In genomic region chr3:96230910-96231757, GRCm38 (mm10) we compare ENCODE assay signal across 26 mouse cellular contexts. TPM values are rescaled to one million over a fixed set of nuclear protein-coding genes. Genes with fewer than 3 reads are reported as not detected.
A peak's percentile ranks its signal among the peaks of the same experiment; 100 is the strongest.
DNase-seq lines count a peak whose midpoint lies in the region; TF ChIP-seq lines count a peak whose summit lies in the region.
"Had no signal": no experiment of that assay in that cellular context is flagged by ENCODE, and none has a peak within 500 bp of the region (broad histone marks: within the 10 kb centered on the region; RNA-seq: fewer than 3 reads in every experiment).

No protein-coding gene starts in this region.

- H3K4me3 ChIP-seq in heart, adult 2 months = no peak overlapping the region
- H3K4me3 ChIP-seq in testis, adult 2 months (ENCODE audit: control insufficient read depth, low read depth, low read length) = no peak overlapping the region
- H3K4me3 ChIP-seq: embryonic facial prominence, embryonic 12.5 days; kidney, embryonic 15.5 days; layer of hippocampus, adult 2 months; left cerebral cortex, adult 2 months; limb, embryonic 12.5 days; midbrain, embryonic 12.5 days; neural tube, embryonic 13.5 days had no signal

- DNase-seq in adrenal gland, postnatal 14 days = peak; percentile 53
- DNase-seq in adrenal gland, adult 8-10 months = no peak
- peak in 1 of 2 experiments; percentile 18 for DNase-seq in heart, adult 2 months
- DNase-seq in heart, postnatal 4 days = no peak
- no peak for DNase-seq in testis, postnatal 14 days (ENCODE audit: low spot score)
- DNase-seq in urinary bladder, adult 18-20 months (ENCODE audit: low spot score in 2 of 2) = no peak
- DNase-seq: cerebellum, adult 11 months; cerebellum, adult 9-11 months; embryo, embryonic 11 days; gastrocnemius, postnatal 25 days; kidney, adult 18-20 months; kidney, postnatal 36 days; lung, adult 2 months; right cerebral cortex, postnatal 4 days; thymus, postnatal 4 days had no signal

- intact Hi-C loops in heart, adult 2 months (cut with DNase I) = loop anchor here (5.0 kb wide), 1 partner anchor 164 kb away; no protein-coding TSS in a partner anchor

- no peaks in the 10 kb centered on the region for H3K36me3 ChIP-seq in heart, adult 2 months (ENCODE audit: control insufficient read depth, insufficient read depth, low read length)
- no peaks in the 10 kb centered on the region for H3K36me3 ChIP-seq in testis, adult 2 months (ENCODE audit: control insufficient read depth, insufficient read depth, low read length)
- H3K36me3 ChIP-seq: embryonic facial prominence, embryonic 12.5 days; kidney, embryonic 15.5 days; limb, embryonic 12.5 days; midbrain, embryonic 12.5 days; neural tube, embryonic 13.5 days had no signal

- TF ChIP-seq CTCF in heart, adult 2 months (IDR thresholded peaks at IDR 0.05) = no peak
- TF ChIP-seq CTCF in testis, adult 2 months (IDR thresholded peaks at IDR 0.05; ENCODE audit: control insufficient read depth, insufficient read depth, insufficient replicate concordance, low read depth, low read length) = no peak

- peak overlapping the region; percentile 47 for H3K27ac ChIP-seq in heart, adult 2 months
- peak overlapping the region; percentile 40; the same call in 1 of the 2 replicates for H3K27ac ChIP-seq in testis, adult 2 months (ENCODE audit: control insufficient read depth, insufficient read depth, low read depth, low read length)
- H3K27ac ChIP-seq: embryonic facial prominence, embryonic 12.5 days; kidney, embryonic 15.5 days; layer of hippocampus, adult 2 months; left cerebral cortex, adult 2 months; limb, embryonic 12.5 days; midbrain, embryonic 12.5 days; neural tube, embryonic 13.5 days; stomach, postnatal 0 days had no signal

- H3K4me1 ChIP-seq in heart, adult 2 months (ENCODE audit: control insufficient read depth, insufficient read depth, low read length) = no peaks in the 10 kb centered on the region; the same call in 1 of the 2 replicates
- H3K4me1 ChIP-seq in testis, adult 2 months (ENCODE audit: control insufficient read depth, insufficient read depth, low read length) = no peaks in the 10 kb centered on the region
- H3K4me1 ChIP-seq: embryonic facial prominence, embryonic 12.5 days; neural tube, embryonic 13.5 days had no signal

- no peaks in the 10 kb centered on the region for H3K27me3 ChIP-seq in heart, adult 2 months (ENCODE audit: control insufficient read depth, insufficient read depth, low read length)
- no peaks in the 10 kb centered on the region for H3K27me3 ChIP-seq in testis, adult 2 months (ENCODE audit: control insufficient read depth, insufficient read depth, low read length)
- H3K27me3 ChIP-seq: embryonic facial prominence, embryonic 12.5 days; kidney, embryonic 15.5 days; limb, embryonic 12.5 days; midbrain, embryonic 12.5 days; neural tube, embryonic 13.5 days had no signal

- H3K79me2 ChIP-seq in heart, adult 2 months (replicated peaks; ENCODE audit: control insufficient read depth, insufficient read depth, low read length) = no peaks in the 10 kb centered on the region

- no peak overlapping the region for H3K9ac ChIP-seq in heart, adult 2 months (ENCODE audit: low read depth, low read length)
- H3K9ac ChIP-seq: embryonic facial prominence, embryonic 12.5 days; kidney, embryonic 15.5 days; limb, embryonic 12.5 days; midbrain, embryonic 12.5 days; neural tube, embryonic 13.5 days had no signal

- WGBS in heart, adult 2 months = 49% methylated on average over 4 of the region's 4 CpGs

- no peak for TF ChIP-seq EP300 in heart, adult 2 months (IDR thresholded peaks at IDR 0.05; ENCODE audit: insufficient read depth, low read depth, low read length)

- no peak for TF ChIP-seq POLR2A in heart, adult 2 months (IDR thresholded peaks at IDR 0.05; ENCODE audit: insufficient read depth, low read depth, low read length)
- TF ChIP-seq POLR2A in testis, adult 2 months (IDR thresholded peaks at IDR 0.05; ENCODE audit: control insufficient read depth, low read depth, low read length) = no peak

RNA-seq across cellular contexts. Expression of gene Hist2h3c2, which starts 7.8 kb away (rescaled TPM):
- total RNA-seq in adrenal gland, postnatal 14 days (2021) = 93.4 and 148 TPM in 2 replicates
- 10 to 100 TPM; 13.0 to 27.9 (median 18.2) TPM for total RNA-seq in adrenal gland, adult 8-10 months (2022)
- 1 to 10 TPM; 5.5 to 6.2 TPM for total RNA-seq in heart, adult 2 months (2021)
- 9.2 and 12.0 TPM in 2 replicates for polyA plus RNA-seq in heart, adult 2 months (2012; rRNA removed)
- total RNA-seq in heart, postnatal 4 days (2021) = 100 to 1,000 TPM; 209 to 211 TPM
- 18.0 and 18.3 TPM in 2 replicates for polyA plus RNA-seq in testis, adult 2 months (2012; rRNA removed)

RNA-seq across cellular contexts. Expression of gene Hist2h2aa2, which starts 8.9 kb away (rescaled TPM):
- total RNA-seq in adrenal gland, postnatal 14 days (2021) = 733 and 750 TPM in 2 replicates
- total RNA-seq in adrenal gland, adult 8-10 months (2022) = 100 to 1,000 TPM; 483 to 517 (median 507) TPM
- 100 to 1,000 TPM; 189 to 218 TPM for total RNA-seq in heart, adult 2 months (2021)
- polyA plus RNA-seq in heart, adult 2 months (2012; rRNA removed) = 33.9 and 73.5 TPM in 2 replicates
- 1,000 to 10,000 TPM; 1,222 to 1,254 TPM for total RNA-seq in heart, postnatal 4 days (2021)
- 37.8 and 209 TPM in 2 replicates for polyA plus RNA-seq in testis, adult 2 months (2012; rRNA removed)

RNA-seq across cellular contexts. Expression of gene Hist2h2be, which starts 10.2 kb away (rescaled TPM):
- total RNA-seq in adrenal gland, postnatal 14 days (2021) = 9.0 and 12.3 TPM in 2 replicates
- total RNA-seq in adrenal gland, adult 8-10 months (2022) = 10 to 100 TPM; 13.8 to 27.3 (median 25.2) TPM
- total RNA-seq in heart, adult 2 months (2021) = 10 to 100 TPM in 1 of 2 experiments, 1 to 10 TPM in 1; 9.4 to 10.1 TPM
- polyA plus RNA-seq in heart, adult 2 months (2012; rRNA removed) = 6.9 and 11.9 TPM in 2 replicates
- total RNA-seq in heart, postnatal 4 days (2021) = 1 to 10 TPM; 5.7 to 5.8 TPM
- polyA plus RNA-seq in testis, adult 2 months (2012; rRNA removed) = 11.3 and 13.0 TPM in 2 replicates

RNA-seq across cellular contexts. Expression of gene Hist2h2ac, which starts 10.5 kb away (rescaled TPM):
- 128 and 146 TPM in 2 replicates for total RNA-seq in adrenal gland, postnatal 14 days (2021)
- total RNA-seq in adrenal gland, adult 8-10 months (2022) = 10 to 100 TPM; 53.1 to 90.6 (median 58.9) TPM
- total RNA-seq in heart, adult 2 months (2021) = 10 to 100 TPM; 18.1 to 26.3 TPM
- polyA plus RNA-seq in heart, adult 2 months (2012; rRNA removed) = 1.3 and 1.5 TPM in 2 replicates
- total RNA-seq in heart, postnatal 4 days (2021) = 100 to 1,000 TPM; 205 to 211 TPM
- polyA plus RNA-seq in testis, adult 2 months (2012; rRNA removed) = 7.3 and 9.4 TPM in 2 replicates

RNA-seq across cellular contexts. Expression of gene Hist2h2ab, which starts 11.5 kb away (rescaled TPM):
- 14.3 and 17.6 TPM in 2 replicates for total RNA-seq in adrenal gland, postnatal 14 days (2021)
- 1 to 10 TPM; 4.8 to 9.2 (median 9.0) TPM for total RNA-seq in adrenal gland, adult 8-10 months (2022)
- 1 to 10 TPM; 1.9 to 2.0 TPM for total RNA-seq in heart, adult 2 months (2021)
- polyA plus RNA-seq in heart, adult 2 months (2012; rRNA removed) = 0.35 TPM in 1 of 2 replicates, not detected in the other
- total RNA-seq in heart, postnatal 4 days (2021) = 10 to 100 TPM; 25.5 to 29.9 TPM
- 3.7 and 3.9 TPM in 2 replicates for polyA plus RNA-seq in testis, adult 2 months (2012; rRNA removed)
- polyA plus RNA-seq: hindbrain, embryonic 16.5 days; midbrain, postnatal 0 days; stomach, postnatal 0 days had no signal
